Mouse (Mus musculus): ENCODE measurements around the gene Phyhipl. TPM values are rescaled to one million over a fixed set of nuclear protein-coding genes. Genes with fewer than 3 reads are reported as not detected.

Gene Phyhipl
- polyA plus RNA-seq (2016; fragmentation: Nextera tagmentation; extraction: Ambion mirVana): 0.27 and 0.33 TPM in 2 replicates

DNA sequence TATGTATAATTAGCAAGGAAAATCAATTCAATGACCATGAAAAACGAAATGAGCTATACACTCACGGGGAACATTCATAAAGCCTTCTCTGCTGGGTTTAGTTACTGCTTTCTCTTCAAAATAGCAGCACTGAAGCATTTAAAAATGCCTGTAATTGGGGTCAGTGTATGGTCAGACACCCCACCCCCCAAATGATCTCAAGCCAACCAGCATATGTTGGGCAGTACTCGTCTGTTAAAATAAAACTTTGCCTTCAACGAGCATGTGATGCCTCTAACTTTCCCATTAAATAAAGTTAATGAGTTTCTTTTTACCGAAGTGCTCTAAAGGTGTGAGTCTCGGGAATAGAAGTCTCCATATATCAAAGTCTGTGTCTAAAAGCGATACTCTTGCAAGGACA, at the start of gene Phyhipl:
Gene Phyhipl (minus strand): TSS at position 138 of the 400 bp plus-strand sequence.
- Histone ChIP-seq H3K27me3 (replicated peaks) (no peaks in the 10 kb centered on the region), H3K9ac (no peak within 1 kb of the TSS), H3K36me3 (no peaks in the 10 kb centered on the region), H3K9me3 (replicated peaks) (no peaks in the 10 kb centered on the region), H3K4me2 (no peak within 1 kb of the TSS), H3K4me1 (no peaks in the 10 kb centered on the region), H3K27ac (no peak within 1 kb of the TSS), H3K4me3 (no peak within 1 kb of the TSS)
- 57% methylated on average over 7 of the region's 7 CpGs for WGBS (ENCODE audit: insufficient replicate concordance)
- ATAC-seq: no peak

GRCm38 (mm10) chr10:70703211-70703610, 47.4 kb upstream of the Phyhipl start:
- H3K9ac ChIP-seq: no peak overlapping the region
- H3K4me3 ChIP-seq: no peak overlapping the region
- 40% methylated on average over 6 of the region's 6 CpGs for WGBS (ENCODE audit: insufficient replicate concordance)
- no peaks in the 10 kb centered on the region for H3K4me1 ChIP-seq
- ATAC-seq: no peak
- no peaks in the 10 kb centered on the region for H3K36me3 ChIP-seq
- no peaks in the 10 kb centered on the region for H3K27me3 ChIP-seq (replicated peaks)
- H3K9me3 ChIP-seq (replicated peaks): no peaks in the 10 kb centered on the region; the same call in none of the 2 replicates
- no peak overlapping the region for H3K27ac ChIP-seq
- no peak overlapping the region for H3K4me2 ChIP-seq

GRCm38 (mm10) chr10:70699581-70699980, 43.8 kb upstream of the Phyhipl start:
- Histone ChIP-seq H3K27me3 (replicated peaks) (no peaks in the 10 kb centered on the region), H3K4me3 (no peak overlapping the region), H3K9me3 (replicated peaks) (no peaks in the 10 kb centered on the region; the same call in none of the 2 replicates), H3K27ac (no peak overlapping the region), H3K9ac (no peak overlapping the region), H3K4me1 (no peaks in the 10 kb centered on the region), H3K36me3 (no peaks in the 10 kb centered on the region), H3K4me2 (no peak overlapping the region)
- no peak for ATAC-seq
- 66% methylated on average over 7 of the region's 7 CpGs for WGBS (ENCODE audit: insufficient replicate concordance)

DNA sequence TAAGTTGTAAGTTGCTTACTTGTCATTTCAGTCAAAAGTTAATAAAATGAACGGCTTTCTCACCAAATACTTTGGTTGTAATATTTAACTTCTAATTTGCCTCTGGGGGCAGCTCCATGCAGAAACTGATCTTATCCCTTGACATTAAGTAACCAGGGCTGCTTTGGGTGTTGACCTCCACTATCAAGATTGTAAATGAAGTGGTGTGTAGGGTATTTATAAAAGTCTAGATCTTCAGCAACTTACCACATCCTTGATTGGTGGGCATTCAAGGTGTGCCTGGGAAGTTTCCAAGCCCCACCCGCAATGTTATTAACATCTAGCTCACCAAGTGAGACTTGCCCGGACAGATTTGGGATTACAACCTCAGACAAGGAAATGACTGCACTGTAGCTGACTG, 42.2 kb upstream of the Phyhipl start:
- Histone ChIP-seq H3K36me3 (no peaks in the 10 kb centered on the region), H3K4me2 (no peak overlapping the region), H3K4me3 (no peak overlapping the region), H3K27me3 (replicated peaks) (no peaks in the 10 kb centered on the region), H3K27ac (no peak overlapping the region), H3K9ac (no peak overlapping the region), H3K9me3 (replicated peaks) (no peaks in the 10 kb centered on the region; the same call in none of the 2 replicates), H3K4me1 (no peaks in the 10 kb centered on the region)
- WGBS (ENCODE audit: insufficient replicate concordance): 71% methylated on average over 3 of the region's 3 CpGs
- no peak for ATAC-seq

DNA sequence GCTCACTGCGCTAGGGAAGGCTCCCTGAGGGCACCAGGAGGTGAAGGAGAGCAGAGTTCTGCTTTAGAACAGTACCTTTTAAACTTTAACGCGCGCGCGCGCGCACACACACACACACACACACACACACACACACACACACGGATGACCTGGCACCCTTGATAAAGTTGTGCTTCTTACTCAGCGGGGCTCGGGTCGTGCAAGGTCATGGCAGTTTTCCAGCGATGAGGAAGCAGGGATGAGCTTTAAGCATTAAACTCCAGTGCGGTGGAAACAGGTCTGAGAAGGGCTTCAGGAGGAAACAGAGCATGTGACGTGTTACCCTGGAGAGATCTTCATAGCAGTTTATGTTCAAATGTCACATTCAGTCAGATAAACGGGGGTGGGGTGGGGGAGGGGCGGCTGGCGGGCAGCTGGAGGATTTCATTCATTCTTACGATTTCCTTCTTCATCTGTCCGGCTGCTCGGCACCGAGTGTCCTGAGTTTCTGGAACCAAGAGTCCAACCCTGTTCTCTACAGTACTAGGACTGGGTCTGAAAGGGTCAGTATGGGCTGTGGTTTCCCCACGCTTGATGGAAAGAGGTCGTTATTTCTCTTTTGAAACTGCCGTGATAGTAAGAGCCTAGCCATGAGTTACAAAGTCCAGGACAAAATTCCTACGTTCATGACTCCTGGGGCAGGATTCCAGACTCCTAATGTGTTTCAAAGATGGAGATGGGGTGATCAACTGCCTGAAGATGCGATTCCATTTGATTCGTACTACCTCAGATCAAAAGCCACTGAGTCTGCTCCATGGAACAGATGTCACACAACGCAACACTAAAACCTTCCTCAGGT, 41.2 kb upstream of the Phyhipl start:
- ATAC-seq: no peak
- Histone ChIP-seq H3K4me3 (no peak overlapping the region), H3K27me3 (replicated peaks) (no peaks in the 10 kb centered on the region), H3K4me2 (no peak overlapping the region), H3K4me1 (no peaks in the 10 kb centered on the region), H3K9me3 (replicated peaks) (no peaks in the 10 kb centered on the region; the same call in none of the 2 replicates), H3K9ac (no peak overlapping the region), H3K36me3 (no peaks in the 10 kb centered on the region), H3K27ac (no peak overlapping the region)
- 71% methylated on average over 29 of the region's 29 CpGs for WGBS (ENCODE audit: insufficient replicate concordance)

- WGBS (ENCODE audit: insufficient replicate concordance): 72% methylated on average over 6 of the region's 6 CpGs
- Histone ChIP-seq H3K4me3 (no peak overlapping the region), H3K27me3 (replicated peaks) (no peaks in the 10 kb centered on the region), H3K4me2 (no peak overlapping the region), H3K9ac (no peak overlapping the region), H3K36me3 (no peaks in the 10 kb centered on the region), H3K27ac (no peak overlapping the region), H3K9me3 (replicated peaks) (no peaks in the 10 kb centered on the region), H3K4me1 (no peaks in the 10 kb centered on the region)
- ATAC-seq: no peak
Measured at GRCm38 (mm10) chr10:70689346-70689745, 33.6 kb upstream of the Phyhipl start.

DNA sequence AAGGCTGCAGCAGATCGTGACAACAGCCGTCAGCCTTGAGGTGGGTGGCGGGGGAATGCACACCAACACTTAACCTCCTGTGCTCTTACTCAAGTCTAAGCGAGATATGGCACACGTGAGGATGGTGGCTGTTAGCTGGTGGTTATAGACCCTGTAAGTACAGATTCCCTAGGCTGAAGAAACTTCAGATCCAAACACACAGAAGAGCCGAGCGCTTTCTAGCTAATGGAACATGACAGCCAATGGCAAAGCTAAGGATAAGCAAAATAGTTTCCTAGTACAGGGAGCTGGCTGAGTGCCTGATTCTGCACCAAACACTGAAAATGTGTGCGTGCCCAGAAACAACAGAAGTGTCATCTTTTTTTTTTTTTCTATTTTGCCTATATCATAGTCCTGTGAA, 33.1 kb upstream of the Phyhipl start:
- Histone ChIP-seq H3K27ac (no peak overlapping the region), H3K4me1 (no peaks in the 10 kb centered on the region), H3K36me3 (no peaks in the 10 kb centered on the region), H3K4me2 (no peak overlapping the region), H3K9me3 (replicated peaks) (no peaks in the 10 kb centered on the region), H3K9ac (no peak overlapping the region), H3K4me3 (no peak overlapping the region), H3K27me3 (replicated peaks) (no peaks in the 10 kb centered on the region)
- WGBS (ENCODE audit: insufficient replicate concordance): 63% methylated on average over 8 of the region's 8 CpGs
- no peak for ATAC-seq

DNA sequence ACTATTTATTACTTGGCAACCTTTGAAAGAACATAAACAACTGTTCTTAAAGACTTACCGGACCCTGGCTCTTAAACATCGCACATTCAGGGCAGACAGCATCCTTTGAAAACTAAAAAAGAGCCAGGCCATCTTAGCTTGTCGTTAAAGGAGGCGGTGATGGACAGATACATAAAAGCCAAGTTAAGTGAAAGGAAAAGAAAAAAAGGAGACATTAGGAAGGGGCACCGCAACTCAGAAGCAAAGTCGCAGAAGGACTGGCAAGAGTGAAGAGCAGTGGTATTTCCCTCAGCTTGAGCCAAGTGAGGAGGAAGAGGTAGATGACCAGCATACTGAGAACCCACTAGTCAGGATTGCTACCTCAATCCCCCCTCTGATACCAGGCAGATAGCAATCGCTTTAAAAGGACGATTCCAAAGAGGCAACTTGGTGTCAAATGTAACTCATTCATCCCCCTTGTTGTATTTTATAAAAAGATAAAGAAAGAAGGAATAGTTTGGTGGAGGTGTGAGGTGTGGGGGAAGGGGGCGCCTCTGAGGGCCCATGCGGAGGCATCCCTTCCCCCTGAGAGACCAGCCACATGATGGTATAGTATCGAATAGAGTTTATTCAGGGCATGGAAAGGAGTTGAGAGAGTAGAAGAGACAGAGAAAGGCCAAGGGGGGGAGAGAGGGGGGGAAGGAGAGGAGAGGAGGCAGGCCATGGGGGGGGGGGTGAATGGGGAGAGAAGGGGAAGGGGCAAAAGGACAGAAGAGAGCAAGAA, 31.4 kb upstream of the Phyhipl start:
- Histone ChIP-seq H3K4me1 (no peaks in the 10 kb centered on the region), H3K9me3 (replicated peaks) (no peaks in the 10 kb centered on the region), H3K9ac (no peak overlapping the region), H3K4me3 (no peak overlapping the region), H3K27me3 (replicated peaks) (no peaks in the 10 kb centered on the region), H3K36me3 (no peaks in the 10 kb centered on the region), H3K27ac (no peak overlapping the region), H3K4me2 (no peak overlapping the region)
- no peak for ATAC-seq
- 70% methylated on average over 11 of the region's 11 CpGs for WGBS (ENCODE audit: insufficient replicate concordance)

DNA sequence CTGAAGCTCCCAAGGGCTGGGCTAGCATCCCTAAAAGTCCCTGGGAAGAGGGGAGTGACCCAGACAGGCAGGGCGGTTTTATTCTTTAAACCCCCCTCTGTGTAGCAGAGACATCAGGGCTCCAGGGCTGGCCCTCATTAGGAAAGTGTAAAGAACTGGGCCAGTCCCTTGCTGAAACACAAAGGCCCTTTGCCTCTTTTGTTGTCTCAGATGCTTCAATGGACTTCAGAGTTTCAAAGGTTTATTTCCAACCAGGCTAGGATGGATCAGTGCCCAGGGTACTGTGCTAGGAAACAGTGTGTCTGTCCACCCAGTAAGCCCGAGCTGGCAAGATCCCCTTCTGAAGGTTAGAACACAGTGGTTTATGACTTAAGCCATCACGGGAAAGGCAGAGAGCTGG, 30.7 kb upstream of the Phyhipl start:
- WGBS (ENCODE audit: insufficient replicate concordance): 39% methylated on average over 3 of the region's 3 CpGs
- Histone ChIP-seq H3K9ac (no peak overlapping the region), H3K4me2 (no peak overlapping the region), H3K27ac (no peak overlapping the region), H3K9me3 (replicated peaks) (no peaks in the 10 kb centered on the region), H3K36me3 (no peaks in the 10 kb centered on the region), H3K4me3 (no peak overlapping the region), H3K27me3 (replicated peaks) (no peaks in the 10 kb centered on the region), H3K4me1 (no peaks in the 10 kb centered on the region)
- no peak for ATAC-seq

- Histone ChIP-seq H3K4me1 (no peaks in the 10 kb centered on the region), H3K9me3 (replicated peaks) (no peaks in the 10 kb centered on the region), H3K9ac (no peak overlapping the region), H3K27me3 (replicated peaks) (no peaks in the 10 kb centered on the region), H3K36me3 (no peaks in the 10 kb centered on the region), H3K27ac (no peak overlapping the region), H3K4me3 (no peak overlapping the region), H3K4me2 (no peak overlapping the region)
- ATAC-seq: no peak
- WGBS (ENCODE audit: insufficient replicate concordance): 62% methylated on average over 4 of the region's 4 CpGs
Measured at GRCm38 (mm10) chr10:70683508-70683907, 27.7 kb upstream of the Phyhipl start.

DNA sequence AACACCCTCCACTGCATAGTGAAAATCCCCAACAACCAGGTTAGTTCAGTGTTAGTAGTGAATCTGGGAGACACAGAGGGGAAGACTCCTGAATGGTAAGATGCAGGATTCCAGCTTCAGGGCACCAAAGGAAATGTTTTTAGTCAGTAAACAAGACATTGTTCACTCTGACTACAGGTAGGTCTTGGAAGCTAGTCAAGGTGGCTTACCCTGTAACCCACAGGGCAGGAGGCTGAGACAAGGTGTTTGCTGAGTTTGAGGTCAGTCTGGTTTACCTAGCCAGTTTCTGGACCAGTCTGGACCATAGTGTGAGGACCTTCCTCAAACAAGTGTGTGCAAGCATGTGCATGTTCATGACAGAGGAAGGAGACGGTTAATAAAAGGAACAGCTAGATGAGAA, 22.2 kb upstream of the Phyhipl start:
- Histone ChIP-seq H3K4me3 (no peak overlapping the region), H3K27ac (no peak overlapping the region), H3K36me3 (no peaks in the 10 kb centered on the region), H3K9ac (no peak overlapping the region), H3K27me3 (replicated peaks) (no peaks in the 10 kb centered on the region), H3K4me2 (no peak overlapping the region), H3K4me1 (no peaks in the 10 kb centered on the region), H3K9me3 (replicated peaks) (no peaks in the 10 kb centered on the region)
- ATAC-seq: no peak
- whole genome bisulfite sequencing (ENCODE audit: insufficient replicate concordance): 62% methylated on average over 1 of the region's 1 CpGs

DNA sequence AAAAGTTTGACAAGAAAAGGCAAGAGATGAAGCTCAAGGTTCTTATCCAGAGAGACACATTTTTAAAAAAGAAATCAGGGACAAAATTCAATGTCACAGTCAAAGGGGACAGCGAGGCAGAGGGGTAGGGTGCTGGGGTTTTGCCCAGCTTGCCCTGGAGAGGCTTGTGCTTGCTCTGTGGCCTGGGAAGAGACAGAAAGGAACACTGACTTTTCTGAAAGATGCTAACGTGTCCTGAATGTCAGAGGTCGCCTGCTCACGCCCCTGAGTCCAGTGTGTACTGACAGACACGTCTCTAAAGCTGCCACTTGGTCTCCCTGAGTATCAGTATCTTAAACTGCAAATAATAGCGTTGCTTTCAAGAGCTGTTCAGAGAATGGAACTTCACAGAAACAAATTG, 507 bp upstream of the Phyhipl start:
- ATAC-seq: no peak
- Histone ChIP-seq H3K36me3 (no peaks in the 10 kb centered on the region), H3K27me3 (replicated peaks) (no peaks in the 10 kb centered on the region), H3K4me2 (no peak overlapping the region), H3K4me1 (no peaks in the 10 kb centered on the region), H3K27ac (no peak overlapping the region), H3K9ac (no peak overlapping the region), H3K4me3 (no peak overlapping the region), H3K9me3 (replicated peaks) (0 out of 2 replicates have a peak, but pooled peaks cover 3% of the 10 kb centered on the region)
- WGBS (ENCODE audit: insufficient replicate concordance): 51% methylated on average over 6 of the region's 6 CpGs
